In the genomic region with DNA sequence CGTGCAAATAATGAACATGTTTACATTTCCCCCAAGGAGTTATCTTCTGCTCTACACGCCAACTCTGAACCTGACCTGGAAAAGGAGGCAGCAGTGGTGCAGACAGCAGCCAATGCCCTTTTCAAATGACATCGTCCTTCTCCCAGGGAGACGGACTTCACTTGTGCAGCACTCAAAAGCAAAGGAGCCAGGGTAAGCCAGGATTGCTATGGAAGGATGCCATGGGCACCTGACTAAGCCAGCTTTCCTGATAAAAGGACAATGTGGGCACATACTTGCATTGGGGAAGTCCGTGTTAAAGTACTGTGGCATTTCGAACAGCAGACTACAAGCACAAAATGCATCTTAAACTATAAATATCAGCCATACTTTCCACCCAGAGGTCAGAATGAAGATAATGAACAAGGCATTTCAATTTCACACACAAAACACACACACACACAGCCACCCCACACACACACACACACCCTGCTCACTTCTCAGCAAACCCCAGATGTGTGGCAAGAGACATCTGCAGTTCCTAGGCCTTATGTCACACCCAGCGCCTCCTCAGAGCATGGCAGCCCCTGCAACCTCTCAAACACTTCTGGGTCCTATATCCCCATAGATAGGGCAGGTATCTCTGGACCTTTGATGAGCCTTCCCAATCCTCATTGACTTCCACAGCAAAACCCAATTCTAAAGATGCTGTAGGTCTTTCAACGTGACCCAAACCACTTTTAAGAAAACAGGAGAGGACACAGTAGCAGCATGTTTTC, we compare ENCODE assay signal across 8 mouse cellular contexts. TPM values are rescaled to one million over a fixed set of nuclear protein-coding genes. Genes with fewer than 3 reads are reported as not detected.
DNase-seq lines count a peak whose midpoint lies in the region; ATAC-seq and TF ChIP-seq lines count a peak whose summit lies in the region.

No protein-coding gene starts in this region.

- H3K9me3 ChIP-seq in lung, embryonic 15.5 days, result no peaks in the 10 kb centered on the region
- no peaks in the 10 kb centered on the region for H3K9me3 ChIP-seq in embryonic facial prominence, embryonic 12.5 days

- H3K27me3 ChIP-seq in lung, embryonic 15.5 days, result no peaks in the 10 kb centered on the region
- no peaks in the 10 kb centered on the region for H3K27me3 ChIP-seq in embryonic facial prominence, embryonic 12.5 days

- no peaks in the 10 kb centered on the region for H3K36me3 ChIP-seq in lung, embryonic 15.5 days
- no peaks in the 10 kb centered on the region for H3K36me3 ChIP-seq in embryonic facial prominence, embryonic 12.5 days

- ATAC-seq in lung, embryonic 15.5 days (ENCODE audit: borderline replicate concordance, extremely low read depth, low FRiP score, low TSS enrichment), result no peak
- no peak for ATAC-seq in embryonic facial prominence, embryonic 12.5 days (ENCODE audit: insufficient number of reproducible peaks, insufficient read depth, low FRiP score, low TSS enrichment)

- no peak overlapping the region for H3K27ac ChIP-seq in lung, embryonic 15.5 days
- no peak overlapping the region for H3K27ac ChIP-seq in embryonic facial prominence, embryonic 12.5 days

- no peak for TF ChIP-seq CTCF in lung, adult 2 months (IDR thresholded peaks at IDR 0.05; ENCODE audit: insufficient read depth, low read length)

- TF ChIP-seq POLR2A in lung, adult 2 months (IDR thresholded peaks at IDR 0.05; ENCODE audit: borderline replicate concordance, extremely low read depth, low read depth, low read length), result no peak

- no peak for DNase-seq in lung, adult 2 months
- peak; percentile 67 for DNase-seq in heart, postnatal 4 days
- peak; percentile 34 for DNase-seq in lung, postnatal 36 days
- DNase-seq in right cerebral cortex, postnatal 10 days (ENCODE audit: low spot score in 2 of 2), result no peak
- DNase-seq in layer of hippocampus, adult 9-11 months, result no peak
- no peak for DNase-seq in right cerebral cortex, adult 2 months (ENCODE audit: low spot score in 2 of 2)

- H3K4me1 ChIP-seq in lung, embryonic 15.5 days, result peaks cover 30% of the 10 kb centered on the region
- H3K4me1 ChIP-seq in lung, adult 2 months (ENCODE audit: control insufficient read depth, insufficient read depth, low read length), result peaks cover 26% of the 10 kb centered on the region
- H3K4me1 ChIP-seq in embryonic facial prominence, embryonic 12.5 days, result peaks cover 42% of the 10 kb centered on the region

- peak overlapping the region; percentile 78 for H3K4me3 ChIP-seq in lung, embryonic 15.5 days
- no peak overlapping the region for H3K4me3 ChIP-seq in lung, adult 2 months (replicated peaks; ENCODE audit: extremely low read depth, low read depth, low read length)
- H3K4me3 ChIP-seq in embryonic facial prominence, embryonic 12.5 days, result peak overlapping the region; percentile 76

- peak overlapping the region; percentile 96 for H3K4me2 ChIP-seq in lung, embryonic 15.5 days
- peak overlapping the region; percentile 100 for H3K4me2 ChIP-seq in embryonic facial prominence, embryonic 12.5 days (replicated peaks)

- WGBS in lung, embryonic 15.5 days, result 23% methylated on average over 8 of the region's 8 CpGs
- 25% methylated on average over 8 of the region's 8 CpGs for WGBS in lung, adult 2 months
- 47% methylated on average over 8 of the region's 8 CpGs for WGBS in embryonic facial prominence, embryonic 12.5 days

- H3K9ac ChIP-seq in lung, embryonic 15.5 days, result 0 out of 2 replicates have a peak overlapping the region, but pooled peaks have one; percentile 52
- peak overlapping the region; percentile 74 for H3K9ac ChIP-seq in embryonic facial prominence, embryonic 12.5 days

RNA-seq across cellular contexts. Expression of a gene that starts 2.4 kb away (rescaled TPM):
- polyA plus RNA-seq in lung, embryonic 15.5 days (2015; fragmentation: Nextera tagmentation; extraction: Ambion mirVana), result 3.4 and 3.7 TPM in 2 replicates
- 10.1 and 11.5 TPM in 2 replicates for polyA plus RNA-seq in lung, adult 2 months (2012; rRNA removed)
- polyA plus RNA-seq in embryonic facial prominence, embryonic 12.5 days (2016; fragmentation: Nextera tagmentation; extraction: Ambion mirVana), result 3.8 TPM in 2 replicates
- 10 to 100 TPM; 18.3 to 20.6 TPM for total RNA-seq in heart, postnatal 4 days (2021)

RNA-seq across cellular contexts. Expression of a gene that starts 50.7 kb away (rescaled TPM):
- 7.5 and 9.5 TPM in 2 replicates for polyA plus RNA-seq in lung, embryonic 15.5 days (2015; fragmentation: Nextera tagmentation; extraction: Ambion mirVana)
- polyA plus RNA-seq in lung, adult 2 months (2012; rRNA removed), result 19.8 and 24.0 TPM in 2 replicates
- 13.1 and 14.9 TPM in 2 replicates for polyA plus RNA-seq in embryonic facial prominence, embryonic 12.5 days (2016; fragmentation: Nextera tagmentation; extraction: Ambion mirVana)
- 10 to 100 TPM; 48.7 to 49.8 TPM for total RNA-seq in heart, postnatal 4 days (2021)

Comparison
In these comparisons a context has a peak if more than half of its experiments do, and no peak if none do; other contexts are left out.
1. DNase-seq: peak in heart, postnatal 4 days (single experiment) and lung, postnatal 36 days (single experiment); none in lung, adult 2 months (single experiment), right cerebral cortex, postnatal 10 days (0 of 2), layer of hippocampus, adult 9-11 months (single experiment) and right cerebral cortex, adult 2 months (0 of 2).